Mouse (Mus musculus) heart, embryonic 16.5 days (tissue): ENCODE data around the gene Akna. TPM values are rescaled to one million over a fixed set of nuclear protein-coding genes. Genes with fewer than 3 reads are reported as not detected.

ENCODE experiments used
- ATAC-seq: fragments of 200-750 bp; cut with Nextera tagmentation; replicated peaks from 2 replicates; pipeline ENCODE4 v1.8.0; 2017; ENCODE audit warnings: moderate number of reproducible peaks; ENCODE audit not compliant: insufficient read depth, low FRiP score; ENCODE audit errors: extremely low read depth
- H3K27ac ChIP-seq: fragments of 300-500 bp; sonication (generic); 2 replicates; pipeline ENCODE4 v1.5.1; 2014; ENCODE audit warnings: mild to moderate bottlenecking, low read length, control low read depth, moderate library complexity
- H3K27me3 ChIP-seq: fragments of 300-500 bp; sonication (generic); 2 replicates; pipeline ENCODE4 v1.6.1; 2014; ENCODE audit warnings: low read length, mixed read lengths; ENCODE audit not compliant: control insufficient read depth, insufficient read depth
- H3K36me3 ChIP-seq: fragments of 300-500 bp; sonication (generic); 2 replicates; pipeline ENCODE4 v1.6.1; 2014; ENCODE audit not compliant: control insufficient read depth, insufficient read depth
- H3K4me1 ChIP-seq: fragments of 300-500 bp; sonication (generic); 2 replicates; pipeline ENCODE4 v1.6.1; 2014; ENCODE audit warnings: low read length, mixed read lengths; ENCODE audit not compliant: control insufficient read depth, insufficient read depth
- H3K4me2 ChIP-seq: fragments of 300-500 bp; sonication (generic); 2 replicates; pipeline ENCODE4 v1.6.1; 2014; ENCODE audit warnings: low read depth, mild to moderate bottlenecking, control low read depth, low read length
- H3K4me3 ChIP-seq: fragments of 300-500 bp; sonication (generic); 2 replicates; pipeline ENCODE4 v1.5.1; 2014; ENCODE audit warnings: mild to moderate bottlenecking, control low read depth, low read length
- H3K9ac ChIP-seq: fragments of 300-500 bp; sonication (generic); 2 replicates; pipeline ENCODE4 v1.6.1; 2014; ENCODE audit warnings: low read length, control low read depth
- H3K9me3 ChIP-seq: fragments of 300-500 bp; sonication (generic); replicated peaks from 2 replicates; pipeline ENCODE4 v1.6.1; 2016; ENCODE audit warnings: low read length; ENCODE audit not compliant: control insufficient read depth
- WGBS: fragments of 180-500 bp; shearing (Covaris S2); extraction: QIAGEN DNeasy Blood & Tissue Kit; methylation state at CpG from one replicate; pipeline ENCODE4 v1.1.7; 2014; 5-methylcytosine and 5-hydroxymethylcytosine counted together
- polyA plus RNA-seq: library from polyadenylated mRNA; unstranded; fragments of >200 nt; fragmentation: Nextera tagmentation; extraction: Ambion mirVana; gene quantifications from 2 replicates; pipeline ENCODE4 v1.2.1, GENCODE M21; 2015

Gene Akna
- polyA plus RNA-seq, 1 experiment from 2014 or later: 5.8 TPM

- ATAC-seq: peak; percentile 49
- H3K9me3 ChIP-seq: no peaks in the 10 kb centered on the region
- no peak overlapping the region for H3K9ac ChIP-seq
- 21% methylated on average over 9 of the region's 9 CpGs for WGBS
- H3K4me3 ChIP-seq: no peak overlapping the region
- no peak overlapping the region for H3K4me2 ChIP-seq
- no peaks in the 10 kb centered on the region for H3K36me3 ChIP-seq
- H3K4me1 ChIP-seq: peaks cover 3% of the 10 kb centered on the region; the same call in 1 of the 2 replicates
- H3K27ac ChIP-seq: no peak overlapping the region
- no peaks in the 10 kb centered on the region for H3K27me3 ChIP-seq
These were observed 14.3 kb upstream of the Akna start for GRCm38 (mm10) chr4:63417318-63417957.

DNA sequence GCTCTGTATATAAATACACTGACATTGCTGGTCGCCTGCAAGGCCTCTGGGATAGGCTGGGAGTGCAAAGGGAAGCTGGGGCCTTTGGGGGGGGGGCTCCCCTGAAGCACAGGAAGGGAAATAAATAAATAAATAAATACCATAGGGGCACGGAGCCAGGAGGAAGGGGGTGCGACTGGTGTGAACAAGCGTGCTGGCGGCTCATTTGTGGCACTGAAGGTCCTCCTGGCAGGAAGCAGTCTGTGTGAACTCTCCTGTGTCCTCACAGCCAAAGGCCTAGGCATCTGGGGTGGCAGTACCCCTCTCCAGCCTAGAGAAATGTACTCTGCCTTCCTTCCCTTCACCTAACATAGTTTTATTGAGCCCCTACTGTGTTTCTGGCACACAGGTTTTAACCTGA, 11.8 kb upstream of the Akna start:
- Histone ChIP-seq H3K9me3 (no peaks in the 10 kb centered on the region), H3K4me2 (no peak overlapping the region), H3K9ac (no peak overlapping the region), H3K36me3 (no peaks in the 10 kb centered on the region), H3K4me3 (no peak overlapping the region), H3K27ac (no peak overlapping the region), H3K4me1 (peaks cover 4% of the 10 kb centered on the region; the same call in 1 of the 2 replicates), H3K27me3 (no peaks in the 10 kb centered on the region)
- no peak for ATAC-seq
- WGBS: 65% methylated on average over 5 of the region's 5 CpGs

GRCm38 (mm10) chr4:63411222-63411621, 8.1 kb upstream of the Akna start:
- H3K4me2 ChIP-seq: no peak overlapping the region

GRCm38 (mm10) chr4:63410583-63410934, 7.4 kb upstream of the Akna start:
- no peak overlapping the region for H3K27ac ChIP-seq
- H3K4me1 ChIP-seq: peaks cover 19% of the 10 kb centered on the region
- no peaks in the 10 kb centered on the region for H3K36me3 ChIP-seq
- H3K9ac ChIP-seq: peak overlapping the region; percentile 68
- peak overlapping the region; percentile 99 for H3K4me2 ChIP-seq
- under 1% methylated on average over 19 of the region's 19 CpGs for WGBS
- peak; percentile 89 for ATAC-seq
- peaks cover 2% of the 10 kb centered on the region; the same call in 1 of the 2 replicates for H3K27me3 ChIP-seq
- H3K9me3 ChIP-seq: no peaks in the 10 kb centered on the region
- peak overlapping the region; percentile 75 for H3K4me3 ChIP-seq

More at GRCm38 (mm10) chr4:63411222-63411621, 8.1 kb upstream of the Akna start:
- Histone ChIP-seq H3K4me3 (no peak overlapping the region), H3K27me3 (peaks cover 2% of the 10 kb centered on the region; the same call in 1 of the 2 replicates), H3K36me3 (no peaks in the 10 kb centered on the region), H3K4me1 (peaks cover 15% of the 10 kb centered on the region), H3K9me3 (no peaks in the 10 kb centered on the region), H3K9ac (no peak overlapping the region), H3K27ac (no peak overlapping the region)
- no peak for ATAC-seq
- 64% methylated on average over 5 of the region's 5 CpGs for WGBS

- Histone ChIP-seq H3K4me2 (peak overlapping the region; percentile 99), H3K4me1 (peaks cover 24% of the 10 kb centered on the region), H3K9me3 (no peaks in the 10 kb centered on the region), H3K9ac (peak overlapping the region; percentile 68), H3K4me3 (peak overlapping the region; percentile 75), H3K27me3 (peaks cover 2% of the 10 kb centered on the region; the same call in 1 of the 2 replicates), H3K36me3 (no peaks in the 10 kb centered on the region), H3K27ac (peak overlapping the region; percentile 32)
- ATAC-seq: peak; percentile 58
- WGBS: under 1% methylated on average over 39 of the region's 39 CpGs
These were observed 6.9 kb upstream of the Akna start for GRCm38 (mm10) chr4:63409908-63410582.

GRCm38 (mm10) chr4:63409317-63409907, 6.3 kb upstream of the Akna start:
- Histone ChIP-seq H3K36me3 (no peaks in the 10 kb centered on the region), H3K4me2 (peak overlapping the region; percentile 99), H3K4me1 (peaks cover 30% of the 10 kb centered on the region), H3K9me3 (no peaks in the 10 kb centered on the region), H3K9ac (peak overlapping the region; percentile 68), H3K27me3 (peaks cover 2% of the 10 kb centered on the region; the same call in 1 of the 2 replicates), H3K4me3 (peak overlapping the region; percentile 75), H3K27ac (no peak overlapping the region)
- no peak for ATAC-seq
- 4% methylated on average over 18 of the region's 18 CpGs for WGBS

DNA sequence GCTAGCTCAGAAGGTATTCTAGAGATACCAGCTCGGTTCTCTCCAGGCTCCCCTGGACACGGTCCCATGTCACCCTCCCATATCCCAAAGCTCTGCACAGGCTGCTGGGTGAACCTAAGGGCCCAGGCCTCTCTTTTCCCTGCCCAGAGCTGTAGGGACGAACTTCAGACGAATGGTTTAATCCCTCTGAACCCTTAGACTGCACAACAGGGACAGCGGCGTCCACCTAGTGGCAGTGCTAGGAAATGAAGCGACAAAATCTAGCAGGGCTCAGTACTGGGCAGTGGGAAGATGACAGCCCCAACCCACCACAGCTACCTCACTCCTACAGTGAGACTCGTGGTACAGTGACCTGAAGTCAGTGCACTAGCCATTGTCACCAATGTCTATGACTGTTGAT, 5.5 kb upstream of the Akna start:
- peaks cover 35% of the 10 kb centered on the region for H3K4me1 ChIP-seq
- 0 out of 2 replicates have a peak overlapping the region, but pooled peaks have one; percentile 4 for H3K9ac ChIP-seq
- peaks cover 2% of the 10 kb centered on the region; the same call in 1 of the 2 replicates for H3K27me3 ChIP-seq
- peak; percentile 20; the same call in 1 of the 2 replicates for ATAC-seq
- 6% methylated on average over 8 of the region's 8 CpGs for WGBS
- no peak overlapping the region for H3K4me3 ChIP-seq
- H3K36me3 ChIP-seq: no peaks in the 10 kb centered on the region
- H3K27ac ChIP-seq: peak overlapping the region; percentile 32; the same call in 1 of the 2 replicates
- H3K4me2 ChIP-seq: peak overlapping the region; percentile 40
- no peaks in the 10 kb centered on the region for H3K9me3 ChIP-seq

DNA sequence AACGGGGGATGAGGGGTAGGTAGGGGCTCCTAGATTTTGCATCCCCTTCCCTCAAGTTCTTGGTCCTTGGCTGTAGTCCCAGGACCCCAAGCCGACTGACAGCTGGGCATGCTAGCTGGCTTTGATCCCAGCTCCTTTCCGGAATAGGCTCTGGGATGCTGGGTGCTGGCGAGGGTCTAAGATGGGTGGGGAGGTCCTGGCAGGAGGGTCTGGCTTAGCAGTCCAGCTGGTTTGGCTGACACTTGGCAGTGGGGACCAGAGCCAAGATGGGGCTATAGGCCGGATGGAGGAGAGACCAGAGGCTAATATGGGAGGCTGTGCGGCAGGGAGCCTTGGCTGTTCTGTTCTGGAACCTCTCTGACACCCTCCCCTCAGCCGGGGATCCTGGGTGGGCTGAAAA, 5.1 kb upstream of the Akna start:
- no peaks in the 10 kb centered on the region for H3K9me3 ChIP-seq
- H3K4me2 ChIP-seq: peak overlapping the region; percentile 40
- 46% methylated on average over 7 of the region's 7 CpGs for WGBS
- H3K36me3 ChIP-seq: no peaks in the 10 kb centered on the region
- ATAC-seq: no peak
- H3K4me1 ChIP-seq: peaks cover 39% of the 10 kb centered on the region
- 0 out of 2 replicates have a peak overlapping the region, but pooled peaks have one; percentile 4 for H3K9ac ChIP-seq
- peak overlapping the region; percentile 32; the same call in 1 of the 2 replicates for H3K27ac ChIP-seq
- peaks cover 2% of the 10 kb centered on the region; the same call in 1 of the 2 replicates for H3K27me3 ChIP-seq
- no peak overlapping the region for H3K4me3 ChIP-seq

- Histone ChIP-seq H3K4me3 (no peak overlapping the region), H3K27ac (no peak overlapping the region), H3K27me3 (peaks cover 2% of the 10 kb centered on the region; the same call in 1 of the 2 replicates), H3K4me1 (peaks cover 50% of the 10 kb centered on the region), H3K9ac (no peak overlapping the region), H3K9me3 (no peaks in the 10 kb centered on the region), H3K4me2 (no peak overlapping the region), H3K36me3 (no peaks in the 10 kb centered on the region)
- no peak for ATAC-seq
- 62% methylated on average over 4 of the region's 4 CpGs for WGBS
These were observed 2.5 kb upstream of the Akna start for GRCm38 (mm10) chr4:63405683-63406082.
